Mouse (Mus musculus): ENCODE measurements at regions not wholly inside any gene's neighbourhood (a gene's known extent, or its start where the extent isn't known, plus 50 kb on each side); places are given as distances from the start of the nearest gene placed in this dataset.

- in situ Hi-C loops (cut with MseI, MboI), result no loop called here
Measured at GRCm38 (mm10) chr6:117422846-117423573, 254.7 kb downstream of the Cxcl12 start.

DNA sequence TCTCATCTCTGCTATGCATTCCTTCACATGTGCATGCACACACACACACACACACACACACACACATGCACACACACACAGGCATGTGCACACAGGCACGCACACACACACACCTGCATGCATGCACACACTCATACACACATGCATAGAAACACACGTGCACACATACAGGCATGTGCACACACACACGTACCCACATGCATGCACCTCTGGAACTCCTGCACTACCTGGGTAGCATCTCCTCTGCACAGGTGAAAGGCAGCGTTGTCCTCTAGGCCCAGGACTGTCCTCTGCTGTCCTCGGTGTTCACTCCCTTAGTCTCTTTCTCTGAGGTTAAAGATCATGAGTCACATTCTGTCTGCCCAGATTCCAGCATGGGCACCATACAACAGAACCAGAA lies 258.0 kb downstream of the Cxcl12 start:
- in situ Hi-C loops (cut with MseI, MboI), result no loop called here

DNA sequence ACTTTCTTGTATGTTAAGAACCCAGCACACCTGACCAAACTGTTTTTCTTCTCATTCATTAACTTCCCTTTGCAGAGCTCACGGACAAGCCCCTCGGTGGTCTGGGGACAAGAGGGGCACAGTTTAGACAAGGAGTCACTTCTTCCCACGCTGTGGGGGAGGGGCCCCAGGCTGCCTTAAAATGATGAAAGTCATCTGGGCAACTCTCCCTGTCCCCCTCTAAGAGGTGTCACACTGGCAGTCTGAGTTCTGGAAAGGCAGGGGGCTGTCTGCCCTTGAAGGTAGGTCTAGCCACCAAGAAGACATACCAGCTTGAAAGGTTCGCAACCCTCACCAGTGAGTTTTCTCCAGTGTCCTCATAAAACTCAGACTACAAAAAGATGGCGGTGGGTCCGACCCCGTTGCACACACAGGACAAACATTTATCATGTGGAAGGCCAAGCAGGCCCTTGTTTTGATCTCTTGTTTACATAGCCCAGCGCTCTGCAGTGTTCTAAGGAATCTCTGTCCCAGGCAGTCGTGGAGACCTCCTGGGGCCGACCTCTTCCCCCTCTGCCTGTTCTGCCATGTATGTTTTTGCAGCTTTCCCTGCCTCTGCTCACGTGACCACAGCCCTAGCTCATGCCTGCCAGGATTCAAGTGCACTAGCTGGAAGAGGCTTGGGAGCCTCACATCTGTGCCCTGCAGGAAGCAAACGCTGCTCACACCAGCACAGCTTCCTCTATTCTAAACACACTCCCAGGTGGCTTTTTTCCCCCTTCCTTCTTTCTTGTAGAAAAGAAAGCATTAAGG lies 259.2 kb downstream of the Cxcl12 start:
- in situ Hi-C loops (cut with MseI, MboI), result no loop called here

DNA sequence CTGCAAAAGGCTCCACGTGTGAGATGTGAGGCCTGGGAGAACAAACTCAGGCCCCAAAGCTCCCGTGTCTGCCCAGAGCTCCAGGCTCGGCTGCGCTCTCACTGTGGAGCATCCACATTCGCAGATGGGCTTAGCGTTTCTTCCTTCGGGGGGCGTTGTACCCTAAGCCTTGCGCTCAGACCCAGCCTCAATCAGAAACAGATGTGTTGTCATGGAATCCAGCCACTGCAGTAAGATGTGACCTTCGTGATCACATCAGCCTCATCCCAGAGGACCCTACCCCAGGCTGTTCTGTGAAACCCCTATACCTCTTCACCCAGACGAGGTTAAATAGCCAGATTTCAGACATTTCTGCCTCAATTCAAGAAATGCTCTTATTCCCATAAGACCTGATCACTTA lies 260.1 kb downstream of the Cxcl12 start:
- in situ Hi-C loops (cut with MseI, MboI), result no loop called here

GRCm38 (mm10) chr6:117430876-117431781 lies 262.8 kb downstream of the Cxcl12 start:
- in situ Hi-C loops (cut with MseI, MboI), result no loop called here

GRCm38 (mm10) chr6:117436851-117437250 lies 268.5 kb downstream of the Cxcl12 start:
- in situ Hi-C loops (cut with MseI, MboI), result no loop called here

DNA sequence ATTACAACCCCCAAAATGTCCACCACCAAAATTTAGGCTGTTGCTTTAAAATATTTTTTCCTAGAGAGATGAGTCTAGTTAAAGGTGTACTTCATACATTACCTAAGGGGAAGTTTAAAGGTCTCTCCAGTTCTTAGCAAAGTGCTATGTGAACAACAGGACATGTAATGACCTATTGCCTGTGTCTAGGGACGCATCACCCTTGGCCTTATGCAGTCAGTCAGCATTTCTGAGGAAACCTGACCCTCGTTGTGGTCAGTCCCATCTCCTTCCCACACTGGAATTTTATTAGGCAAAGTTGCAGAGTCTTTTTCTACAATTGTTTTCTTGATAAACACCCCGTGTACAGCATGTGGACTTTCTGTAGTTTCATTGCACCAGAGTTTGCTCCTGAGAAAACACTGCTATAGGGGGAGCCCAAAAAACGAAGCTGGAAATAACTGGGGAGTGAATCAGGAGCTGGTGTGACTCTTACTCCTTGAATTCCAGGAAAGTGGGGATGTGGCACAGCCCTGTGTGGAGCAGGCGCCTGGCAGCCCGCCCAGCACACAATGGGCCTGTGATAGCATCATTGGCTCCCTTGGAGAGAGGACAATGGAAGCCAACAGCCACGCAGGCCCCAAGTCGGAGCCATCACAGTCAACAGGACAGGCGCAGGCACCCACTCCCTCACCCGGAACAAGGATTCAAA lies 269.2 kb downstream of the Cxcl12 start:
- in situ Hi-C loops (cut with MseI, MboI), result no loop called here

DNA sequence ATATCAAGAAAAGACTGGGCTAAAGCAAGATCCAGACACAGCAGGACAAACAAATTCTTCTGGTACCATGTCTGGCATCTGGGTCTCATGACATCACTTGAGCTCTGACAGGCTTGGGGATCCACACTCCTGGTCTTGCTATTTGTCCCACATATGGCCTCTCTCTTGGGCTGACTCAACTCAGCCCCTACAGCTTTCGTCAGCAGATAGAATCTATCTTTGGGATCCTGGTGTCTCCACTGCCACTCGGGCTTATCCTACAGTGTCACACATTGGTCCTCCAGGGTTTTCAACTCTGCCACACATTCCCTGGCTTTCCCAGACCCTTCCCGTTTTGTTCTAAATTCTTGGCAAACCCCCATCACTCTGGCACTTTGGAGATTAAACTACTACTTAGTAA lies 280.3 kb downstream of the Cxcl12 start:
- in situ Hi-C loops (cut with MseI, MboI), result no loop called here

- in situ Hi-C loops (cut with MseI, MboI), result no loop called here
Measured at GRCm38 (mm10) chr6:117451001-117451400, 282.7 kb downstream of the Cxcl12 start.

GRCm38 (mm10) chr6:117460193-117460592 lies 291.9 kb downstream of the Cxcl12 start:
- in situ Hi-C loops (cut with MseI, MboI), result no loop called here

DNA sequence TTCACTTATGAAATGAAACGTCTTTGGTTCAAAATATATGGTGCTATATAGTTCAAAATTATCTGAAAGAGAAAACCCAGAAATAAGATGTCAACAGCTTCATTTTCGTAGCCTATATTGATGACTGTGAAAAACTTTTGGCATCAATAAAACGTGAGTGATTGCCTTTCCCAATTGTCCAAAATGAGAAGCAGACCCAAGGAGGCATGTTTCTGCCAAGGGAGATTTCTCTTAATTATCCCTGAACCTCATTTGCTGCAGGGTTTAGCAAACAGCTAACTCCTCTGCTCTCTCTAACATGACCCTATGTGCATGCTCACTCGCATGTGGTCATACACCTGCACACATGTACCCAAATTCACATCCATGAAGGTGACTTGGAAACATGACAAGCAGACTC lies 296.8 kb downstream of the Cxcl12 start:
- in situ Hi-C loops (cut with MseI, MboI), result no loop called here

- in situ Hi-C loops (cut with MseI, MboI), result no loop called here
Measured at GRCm38 (mm10) chr6:117465606-117466174, 297.4 kb downstream of the Cxcl12 start.

- in situ Hi-C loops (cut with MseI, MboI), result no loop called here
Measured at GRCm38 (mm10) chr6:117479376-117479775, 311.0 kb downstream of the Cxcl12 start.

GRCm38 (mm10) chr6:117480396-117480795 lies 312.1 kb downstream of the Cxcl12 start:
- in situ Hi-C loops (cut with MseI, MboI), result no loop called here

- in situ Hi-C loops (cut with MseI, MboI), result no loop called here
Measured at GRCm38 (mm10) chr6:117489161-117489560, 320.8 kb downstream of the Cxcl12 start.

DNA sequence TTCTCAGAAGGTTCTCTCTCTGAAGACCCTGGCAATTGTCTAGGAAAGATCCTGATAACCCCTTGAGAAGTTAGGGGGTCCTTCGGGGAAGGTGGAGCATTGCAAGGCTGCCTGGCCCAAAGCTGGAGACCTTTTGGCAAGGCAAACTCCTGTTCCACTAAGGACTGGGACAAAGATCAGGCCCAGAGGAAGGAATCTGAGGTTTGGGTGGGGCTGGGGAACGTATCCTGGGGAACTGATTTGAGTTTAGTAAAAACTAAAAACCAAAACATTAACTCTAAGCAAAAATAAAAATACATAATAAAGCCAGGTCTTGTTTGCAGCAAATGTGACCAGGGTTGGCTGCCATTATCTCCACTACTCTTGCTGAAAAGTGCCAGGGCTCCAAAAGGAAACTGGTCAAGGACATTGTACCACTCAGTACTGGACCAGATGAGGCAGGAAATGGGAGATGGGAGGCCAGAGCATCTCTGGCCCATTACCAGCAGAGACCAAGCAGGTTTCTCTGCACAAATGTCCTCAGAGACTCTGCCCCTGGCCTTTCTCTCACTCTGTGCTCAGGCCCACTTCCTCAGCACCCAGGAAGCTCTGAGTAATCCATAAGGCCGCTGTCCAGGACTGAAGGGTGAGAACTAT lies 321.5 kb downstream of the Cxcl12 start:
- in situ Hi-C loops (cut with MseI, MboI), result no loop called here

- in situ Hi-C loops (cut with MseI, MboI), result no loop called here
Measured at GRCm38 (mm10) chr6:117494971-117495370, 326.6 kb downstream of the Cxcl12 start.

DNA sequence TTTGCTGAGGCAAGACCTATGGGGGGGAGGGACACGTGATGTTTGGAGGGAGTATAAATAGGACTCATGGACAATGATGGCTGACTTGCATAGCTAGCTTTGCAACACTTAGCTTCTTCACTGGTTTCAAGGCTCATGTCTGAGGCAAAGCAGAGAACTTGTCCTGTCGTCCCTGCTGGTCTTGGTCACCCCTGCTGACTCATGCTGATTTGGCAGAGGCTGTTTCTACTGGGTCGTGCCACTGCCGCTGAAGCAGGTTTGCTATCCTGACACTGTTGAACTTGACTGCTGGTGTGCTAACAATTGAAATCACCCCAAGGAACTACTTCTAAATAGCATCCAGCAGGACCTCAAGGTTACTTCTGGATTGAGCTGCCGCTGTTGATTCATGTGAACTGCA lies 329.0 kb downstream of the Cxcl12 start:
- in situ Hi-C loops (cut with MseI, MboI), result no loop called here

DNA sequence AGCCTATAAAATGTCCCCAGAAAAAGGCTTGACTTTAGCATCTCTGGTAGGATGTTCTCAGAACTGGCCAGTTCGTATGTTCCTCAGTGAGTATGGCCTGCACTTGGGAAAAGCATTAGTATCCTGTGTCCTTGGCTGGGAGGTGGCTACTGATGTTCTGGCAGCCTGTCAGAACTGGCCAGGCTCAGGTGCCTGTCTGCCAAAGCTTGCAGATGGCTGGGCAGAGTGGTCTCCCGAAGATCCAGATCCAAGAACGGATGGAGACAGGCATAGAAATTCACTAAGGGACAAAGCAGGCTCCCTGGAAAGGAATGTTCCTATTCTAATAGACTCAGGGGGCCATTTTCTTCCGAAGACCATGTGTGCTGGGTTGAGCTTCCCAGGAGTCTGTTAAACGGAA lies 329.6 kb downstream of the Cxcl12 start:
- in situ Hi-C loops (cut with MseI, MboI), result no loop called here

GRCm38 (mm10) chr6:117502346-117502745 lies 334.0 kb downstream of the Cxcl12 start:
- in situ Hi-C loops (cut with MseI, MboI), result no loop called here

DNA sequence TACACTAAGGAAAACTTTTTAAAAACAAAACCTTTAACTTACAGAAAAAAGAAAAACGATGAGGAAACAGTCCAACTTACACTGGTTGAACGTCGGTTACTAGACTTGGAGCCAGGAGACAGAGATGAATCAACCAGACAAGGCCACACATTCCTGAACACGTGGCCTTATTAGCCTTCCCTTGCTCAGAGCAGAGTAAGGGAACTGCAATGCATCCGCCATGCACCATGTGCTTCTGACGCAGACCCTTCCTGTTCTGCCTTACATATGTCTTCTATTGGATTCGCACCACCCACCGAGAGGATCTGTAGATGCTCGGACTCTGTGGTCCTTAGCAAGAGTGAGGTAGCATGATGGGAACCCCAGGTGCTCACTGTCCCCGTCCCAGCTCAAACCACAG lies 336.2 kb upstream of the Zfp637 start:
- in situ Hi-C loops (cut with MseI, MboI), result no loop called here
